Mouse (Mus musculus) intestine, embryonic 14.5 days (tissue): ENCODE data around the gene Scrg1. TPM values are rescaled to one million over a fixed set of nuclear protein-coding genes. Genes with fewer than 3 reads are reported as not detected.
A peak's percentile ranks its signal among the peaks of the same experiment; 100 is the strongest.
"Not testable (repeated sequence)": the region's sequence is repeated elsewhere in the genome, so short reads cannot be mapped to it uniquely, and the experiment has no call there.

Experiments
- ATAC-seq: fragments of 200-750 bp; cut with Nextera tagmentation; replicated peaks from 2 replicates; pipeline ENCODE4 v1.8.0; 2017; ENCODE audit warnings: low read depth, moderate number of reproducible peaks, moderate TSS enrichment, moderate library complexity; ENCODE audit not compliant: low FRiP score, low TSS enrichment
- DNase-seq: peaks from one replicate; pipeline ENCODE4 v3.0.0-alpha.2; 2018; ENCODE audit warnings: low spot score
- H3K27ac ChIP-seq: fragments of 300-500 bp; sonication (generic); 2 replicates; pipeline ENCODE4 v1.5.1; 2014; ENCODE audit warnings: low read depth, mild to moderate bottlenecking, control low read depth
- H3K27me3 ChIP-seq: fragments of 300-500 bp; sonication (generic); replicated peaks from 2 replicates; pipeline ENCODE4 v1.6.1; 2014; ENCODE audit warnings: low read length, control low read depth; ENCODE audit not compliant: control insufficient read depth, insufficient read depth
- H3K36me3 ChIP-seq: fragments of 300-500 bp; sonication (generic); 2 replicates; pipeline ENCODE4 v1.6.1; 2014; ENCODE audit warnings: low read length, control low read depth; ENCODE audit not compliant: control insufficient read depth, insufficient read depth
- H3K4me1 ChIP-seq: fragments of 300-500 bp; sonication (generic); replicated peaks from 2 replicates; pipeline ENCODE4 v1.6.1; 2014; ENCODE audit warnings: low read length, control low read depth, mixed read lengths; ENCODE audit not compliant: control insufficient read depth, insufficient read depth
- H3K4me2 ChIP-seq: fragments of 300-500 bp; sonication (generic); 2 replicates; pipeline ENCODE4 v1.6.1; 2014; ENCODE audit warnings: low read length
- H3K4me3 ChIP-seq: fragments of 300-500 bp; sonication (generic); 2 replicates; pipeline ENCODE4 v1.5.1; 2014; ENCODE audit warnings: low read depth, low read length, control low read depth, mixed read lengths
- H3K9ac ChIP-seq: fragments of 300-500 bp; sonication (generic); 2 replicates; pipeline ENCODE4 v1.6.1; 2014; ENCODE audit warnings: mild to moderate bottlenecking, low read length
- H3K9me3 ChIP-seq: fragments of 300-500 bp; sonication (generic); 2 replicates; pipeline ENCODE4 v1.6.1; 2016; ENCODE audit warnings: low read length, control low read depth; ENCODE audit not compliant: control insufficient read depth
- WGBS: fragments of 180-500 bp; shearing (Covaris S2); extraction: QIAGEN DNeasy Blood & Tissue Kit; methylation state at CpG from one replicate; pipeline ENCODE4 v1.1.7; 2014; 5-methylcytosine and 5-hydroxymethylcytosine counted together
- polyA plus RNA-seq: library from polyadenylated mRNA; unstranded; fragments of >200 nt; fragmentation: Nextera tagmentation; extraction: Ambion mirVana; gene quantifications from 2 replicates; pipeline ENCODE4 v1.2.1, GENCODE M21; 2014

The Scrg1 gene
- polyA plus RNA-seq, 1 experiment from 2014 or later: 0.54 TPM

GRCm38 (mm10) chr8:57503641-57504040, 47.9 kb downstream of the Scrg1 start:
- DNase-seq (peak; percentile 84), ATAC-seq (no peak)
- 54% methylated on average over 5 of the region's 5 CpGs for WGBS
- Histone ChIP-seq H3K27ac (no peak overlapping the region), H3K4me1 (no peaks in the 10 kb centered on the region), H3K27me3 (no peaks in the 10 kb centered on the region), H3K4me2 (no peak overlapping the region), H3K4me3 (no peak overlapping the region), H3K9me3 (no peaks in the 10 kb centered on the region), H3K9ac (no peak overlapping the region), H3K36me3 (no peaks in the 10 kb centered on the region)

DNA sequence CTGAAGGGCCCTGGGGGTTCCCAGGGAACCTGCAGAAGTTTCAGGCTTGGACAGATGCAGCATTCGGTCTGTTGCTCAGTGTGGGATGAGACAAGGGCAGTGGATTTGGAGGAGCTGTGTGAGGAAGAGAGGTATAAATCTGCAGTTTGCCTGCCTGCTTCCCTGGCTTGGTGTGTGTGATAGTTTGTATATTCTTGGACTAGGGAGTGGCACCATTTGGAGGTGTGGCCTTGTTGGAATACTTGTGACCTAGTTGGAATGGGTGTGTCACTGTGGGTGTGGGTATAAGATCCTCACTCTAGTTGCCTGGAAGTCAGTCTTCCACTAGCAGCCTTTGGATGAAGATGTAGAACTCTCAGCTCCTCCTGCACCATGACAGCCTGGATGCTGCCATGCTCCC, 49.8 kb downstream of the Scrg1 start:
- not testable (repeated sequence) for H3K27ac ChIP-seq, H3K9me3 ChIP-seq, H3K4me3 ChIP-seq, H3K4me2 ChIP-seq, H3K36me3 ChIP-seq, ATAC-seq, H3K9ac ChIP-seq, DNase-seq, H3K27me3 ChIP-seq, H3K4me1 ChIP-seq
- 86% methylated on average over 1 of the region's 1 CpGs for WGBS

- ATAC-seq (no peak), DNase-seq (peak; percentile 36)
- no peak overlapping the region for H3K4me3 ChIP-seq
These were observed 51.9 kb downstream of the Scrg1 start for GRCm38 (mm10) chr8:57507556-57508063.

DNA sequence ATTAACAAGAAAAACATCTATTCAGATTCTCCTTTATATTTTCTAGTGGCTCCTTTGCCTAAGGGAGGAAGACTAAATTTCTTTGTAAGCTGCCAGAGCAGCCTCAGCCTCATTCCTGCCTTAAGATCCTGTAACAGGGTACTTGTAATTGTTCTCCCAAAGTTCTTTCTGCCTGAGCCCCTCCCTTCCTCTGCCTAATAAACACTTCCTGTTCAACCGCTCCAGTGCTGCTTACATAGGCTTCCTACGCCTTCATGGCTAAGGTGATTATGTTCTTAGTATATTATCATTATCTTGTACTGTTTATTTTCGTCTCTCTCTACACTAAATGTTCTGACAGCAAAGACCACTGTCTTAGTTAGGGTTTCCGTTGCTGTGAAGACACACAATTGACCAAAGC, 52.9 kb downstream of the Scrg1 start:
- Histone ChIP-seq H3K4me1 (peaks cover 4% of the 10 kb centered on the region; the same call in 1 of the 2 replicates), H3K9ac (no peak overlapping the region), H3K27me3 (no peaks in the 10 kb centered on the region), H3K4me3 (no peak overlapping the region), H3K36me3 (peaks cover 5% of the 10 kb centered on the region), H3K27ac (no peak overlapping the region), H3K4me2 (no peak overlapping the region), H3K9me3 (no peaks in the 10 kb centered on the region)
- no peak for ATAC-seq
- DNase-seq: peak; percentile 35
- 80% methylated on average over 4 of the region's 4 CpGs for WGBS

More at GRCm38 (mm10) chr8:57507556-57508063, 51.9 kb downstream of the Scrg1 start:
- H3K9ac ChIP-seq: no peak overlapping the region
- no peak overlapping the region for H3K27ac ChIP-seq
- peaks cover 4% of the 10 kb centered on the region; the same call in 1 of the 2 replicates for H3K4me1 ChIP-seq
- no peaks in the 10 kb centered on the region for H3K9me3 ChIP-seq
- no peaks in the 10 kb centered on the region for H3K36me3 ChIP-seq
- no peak overlapping the region for H3K4me2 ChIP-seq
- WGBS: 84% methylated on average over 4 of the region's 4 CpGs
- no peaks in the 10 kb centered on the region for H3K27me3 ChIP-seq

DNA sequence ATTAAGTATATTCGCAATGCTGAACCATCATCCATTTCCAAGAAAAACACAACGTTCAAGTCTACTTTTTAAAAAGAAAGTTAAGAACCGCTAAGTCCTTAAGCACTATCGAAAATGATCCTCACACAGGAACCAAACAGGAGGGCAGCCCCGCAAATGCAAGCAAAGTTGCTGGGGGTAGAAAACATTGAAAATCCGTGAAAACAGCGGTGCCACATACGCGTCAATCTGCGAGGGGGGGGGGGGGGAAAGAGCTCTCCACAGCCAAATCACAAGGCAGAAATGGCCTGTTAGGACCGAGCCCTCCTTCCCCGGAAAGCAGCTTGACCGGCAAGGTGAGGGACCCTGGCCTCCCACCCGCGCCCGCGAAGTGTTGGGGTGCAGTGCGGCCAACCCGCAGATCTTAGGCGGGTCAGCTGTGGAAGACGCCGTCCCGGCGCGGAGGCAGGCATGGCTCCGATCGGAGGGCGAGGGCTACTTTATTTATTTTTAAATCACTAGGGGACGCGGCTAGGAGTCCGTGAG, 55.1 kb downstream of the Scrg1 start:
- DNase-seq (no peak), ATAC-seq (no peak)
- Histone ChIP-seq H3K27me3 (no peaks in the 10 kb centered on the region), H3K9me3 (no peaks in the 10 kb centered on the region), H3K27ac (peak overlapping the region; percentile 100), H3K4me1 (peaks cover 7% of the 10 kb centered on the region; the same call in 1 of the 2 replicates), H3K4me2 (peak overlapping the region; percentile 89), H3K4me3 (peak overlapping the region; percentile 88), H3K9ac (peak overlapping the region; percentile 86), H3K36me3 (peaks cover 21% of the 10 kb centered on the region)
- 1% methylated on average over 31 of the region's 31 CpGs for WGBS

DNA sequence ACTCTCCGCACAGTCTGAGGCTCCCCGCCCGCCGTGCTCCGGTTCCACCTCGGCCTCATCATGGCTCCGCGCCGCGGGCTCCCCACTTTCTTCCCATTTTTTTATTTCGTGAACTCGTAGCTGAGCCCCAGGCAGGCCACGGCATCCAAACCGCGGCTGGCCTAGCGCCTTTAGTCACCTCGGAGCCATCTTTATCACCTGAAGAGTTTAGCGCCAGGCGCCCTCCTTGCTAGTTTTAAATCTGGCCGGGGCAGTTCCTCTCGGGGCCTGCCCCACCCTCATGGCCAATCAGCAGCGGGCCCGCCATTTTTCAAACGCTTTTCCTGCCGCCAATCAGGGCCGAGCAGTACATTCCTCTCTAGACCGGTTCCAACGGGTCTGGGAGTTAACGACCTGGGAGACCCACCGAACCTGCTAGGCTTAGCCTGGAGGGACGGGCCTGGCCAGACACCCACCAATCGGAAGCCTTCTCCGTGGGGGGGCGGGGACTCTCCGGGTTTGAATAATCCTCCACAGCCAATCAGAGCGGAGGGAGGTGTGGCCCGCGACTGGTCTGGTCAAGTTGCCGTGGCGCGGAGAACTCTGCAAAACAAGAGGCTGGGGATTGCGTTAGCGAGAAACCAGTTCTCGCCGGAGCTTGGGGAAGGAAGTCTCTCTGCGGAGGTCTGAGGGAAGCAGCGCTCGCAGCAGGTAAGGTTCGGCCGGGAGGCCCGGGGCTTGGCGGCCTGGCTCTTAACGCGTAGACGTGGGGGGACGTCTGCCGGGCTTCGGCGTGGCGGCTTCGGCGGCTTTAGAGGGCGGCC, 55.8 kb downstream of the Scrg1 start, which contains the start of gene Hmgb2:
Hmgb2 (plus strand) TSS at position 592 of the 803 bp plus-strand sequence.
- no peaks in the 10 kb centered on the region for H3K27me3 ChIP-seq

GRCm38 (mm10) chr8:57512141-57513056, 56.7 kb downstream of the Scrg1 start:
- H3K4me1 ChIP-seq: peaks cover 7% of the 10 kb centered on the region; the same call in 1 of the 2 replicates
- peaks cover 30% of the 10 kb centered on the region for H3K36me3 ChIP-seq
- H3K4me3 ChIP-seq: peak overlapping the region; percentile 88
- DNase-seq (peak; percentile 87), ATAC-seq (peak; percentile 56)
- H3K27me3 ChIP-seq: no peaks in the 10 kb centered on the region
- H3K27ac ChIP-seq: peak overlapping the region; percentile 100
- H3K4me2 ChIP-seq: peak overlapping the region; percentile 89
- under 1% methylated on average over 67 of the region's 96 CpGs for WGBS
- no peaks in the 10 kb centered on the region for H3K9me3 ChIP-seq
- H3K9ac ChIP-seq: peak overlapping the region; percentile 100

More for the DNA sequence above, 55.8 kb downstream of the Scrg1 start, which contains the start of gene Hmgb2:
- peak within 1 kb of the TSS; percentile 89 for H3K4me2 ChIP-seq
- H3K9me3 ChIP-seq: no peaks in the 10 kb centered on the region
- peak; percentile 99 for DNase-seq
- H3K4me1 ChIP-seq: peaks cover 7% of the 10 kb centered on the region; the same call in 1 of the 2 replicates
- H3K9ac ChIP-seq: peak within 1 kb of the TSS; percentile 100
- peak; percentile 100 for ATAC-seq
- H3K4me3 ChIP-seq: peak within 1 kb of the TSS; percentile 88
- WGBS: under 1% methylated on average over 63 of the region's 63 CpGs
- H3K27ac ChIP-seq: peak within 1 kb of the TSS; percentile 100
- peaks cover 27% of the 10 kb centered on the region for H3K36me3 ChIP-seq

DNA sequence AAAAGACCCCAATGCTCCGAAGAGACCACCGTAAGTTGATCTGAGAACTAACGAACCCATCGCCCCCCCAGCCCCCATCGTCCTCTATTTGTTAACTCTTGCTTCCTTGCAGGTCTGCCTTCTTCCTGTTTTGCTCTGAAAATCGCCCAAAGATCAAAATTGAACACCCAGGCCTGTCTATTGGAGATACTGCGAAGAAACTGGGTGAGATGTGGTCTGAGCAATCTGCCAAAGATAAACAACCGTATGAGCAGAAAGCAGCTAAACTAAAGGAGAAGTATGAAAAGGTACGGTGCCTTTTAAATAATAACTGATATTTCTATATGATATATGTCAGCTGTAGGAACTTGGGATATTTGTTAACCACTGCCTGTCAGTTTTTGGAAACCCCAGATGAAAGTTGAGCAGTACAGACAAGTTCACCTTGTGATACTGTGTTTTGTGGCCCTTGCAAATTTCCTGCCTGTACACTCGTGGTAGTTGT, 57.5 kb downstream of the Scrg1 start:
- Histone ChIP-seq H3K27ac (peak overlapping the region; percentile 100; the same call in 1 of the 2 replicates), H3K36me3 (peaks cover 38% of the 10 kb centered on the region), H3K9ac (peak overlapping the region; percentile 100), H3K4me2 (peak overlapping the region; percentile 89), H3K4me3 (peak overlapping the region; percentile 88)
- 9% methylated on average over 10 of the region's 10 CpGs for WGBS
- not testable (repeated sequence) for H3K27me3 ChIP-seq, H3K9me3 ChIP-seq, ATAC-seq, H3K4me1 ChIP-seq
- peak; percentile 53 for DNase-seq
